Mouse (Mus musculus): ENCODE data around the gene Slc7a11. TPM values are rescaled to one million over a fixed set of nuclear protein-coding genes. Genes with fewer than 3 reads are reported as not detected.

Slc7a11 gene
- total RNA-seq, 2 experiments from 2014 or later, result 0.20 to 0.50 TPM

DNA sequence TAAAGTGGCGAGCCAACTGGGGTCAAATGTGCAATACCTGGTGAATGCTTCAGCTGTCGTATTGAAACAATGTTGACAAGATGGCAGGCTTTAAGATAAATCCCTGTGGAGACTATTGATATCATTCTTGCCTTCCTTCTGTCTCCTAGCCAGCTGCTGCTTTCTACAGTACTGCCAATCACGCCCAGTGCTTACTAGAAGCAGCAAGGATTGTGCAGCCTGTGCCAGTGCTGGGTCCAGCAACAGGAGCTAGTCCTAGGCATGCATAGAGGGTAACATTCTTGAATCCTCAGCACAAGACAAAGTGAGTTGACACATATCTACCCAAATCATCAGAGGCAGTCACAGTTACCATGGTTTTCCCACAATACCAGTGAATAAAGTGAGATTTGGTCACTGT, 129.6 kb downstream of the Slc7a11 start:
- no peak for DNase-seq
- intact Hi-C loops (cut with DNase I), result no loop called here

DNA sequence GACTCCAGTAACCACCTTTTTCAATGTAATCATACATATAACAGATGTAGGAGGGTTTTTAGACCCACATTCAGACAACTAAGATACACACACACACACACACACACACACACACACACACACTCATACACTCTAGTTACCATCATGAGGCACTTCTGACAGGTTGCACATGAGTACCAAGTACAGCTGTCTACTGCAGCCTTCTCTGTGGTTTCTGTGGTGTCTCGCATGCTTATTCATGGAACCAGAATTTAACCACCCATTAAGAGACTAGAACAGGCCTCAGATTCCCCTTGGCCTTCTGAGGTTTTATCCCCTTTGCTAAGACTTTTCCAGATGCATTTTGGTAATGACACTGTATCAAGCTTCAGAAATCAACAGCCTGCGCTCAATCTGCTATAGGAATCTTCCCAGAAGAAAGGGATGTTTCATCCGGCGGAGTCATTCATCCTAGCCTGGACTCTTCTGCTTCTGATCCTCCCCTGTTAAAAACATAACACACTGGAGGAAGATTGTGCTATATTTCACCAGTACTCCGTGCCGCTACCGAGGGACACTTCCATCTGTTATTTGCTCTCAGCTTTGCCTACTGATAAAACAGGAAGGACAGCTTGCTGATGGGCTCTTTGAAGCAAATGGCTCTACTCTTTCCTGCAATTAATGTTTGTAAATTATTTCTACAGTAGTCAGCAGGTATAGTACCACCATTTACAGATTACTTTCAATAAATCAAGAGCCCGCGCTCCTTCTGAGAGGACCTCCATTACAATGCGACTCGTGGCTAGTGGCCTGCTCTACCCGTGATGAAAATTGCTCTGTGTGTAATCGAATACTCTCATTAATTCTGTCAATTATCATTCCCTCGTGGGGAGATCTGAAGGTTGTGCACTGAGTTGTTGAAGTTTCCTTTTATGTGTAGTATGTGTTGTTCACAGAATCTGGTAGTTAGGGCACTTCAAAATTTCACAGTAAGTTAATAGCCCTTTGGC, 135.8 kb downstream of the Slc7a11 start:
- intact Hi-C loops (cut with DNase I), result no loop called here
- DNase-seq, result no peak

GRCm38 (mm10) chr3:50306334-50306733, 137.1 kb downstream of the Slc7a11 start:
- intact Hi-C loops (cut with DNase I), result no loop called here
- no peak for DNase-seq

DNA sequence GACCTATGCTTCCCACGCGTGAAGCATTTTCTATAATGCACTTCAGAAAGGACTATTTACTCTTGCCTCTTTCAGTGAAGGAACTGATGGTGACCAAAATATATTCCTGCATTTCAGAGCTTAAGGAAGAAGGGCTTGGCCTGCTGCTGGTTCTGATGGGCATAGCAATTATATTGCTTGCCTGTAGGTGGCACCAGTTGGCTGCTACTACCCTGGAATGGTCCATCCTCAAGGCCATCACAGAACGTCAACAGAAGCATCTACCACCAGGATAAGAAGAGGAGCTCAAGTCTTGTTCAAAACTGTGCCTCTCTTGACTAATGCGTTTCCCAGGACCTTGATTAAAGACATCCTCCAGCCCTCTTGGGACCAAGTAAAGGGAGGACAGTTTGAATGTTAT, 139.3 kb downstream of the Slc7a11 start:
- intact Hi-C loops (cut with DNase I), result loop anchor here (1.0 to 2.0 kb wide), 4 partner anchors 77 to 866 kb away; no protein-coding TSS in a partner anchor
- DNase-seq, result peak; percentile 34 to 61

GRCm38 (mm10) chr3:50302648-50303047, 140.8 kb downstream of the Slc7a11 start:
- DNase-seq, result no peak
- intact Hi-C loops (cut with DNase I), result no loop called here

- peak; percentile 46 to 79 for DNase-seq
- intact Hi-C loops (cut with DNase I), result loop anchor here (2.0 kb wide), 1 partner anchor 1206 kb away; no protein-coding TSS in a partner anchor
These were observed 142.5 kb downstream of the Slc7a11 start for GRCm38 (mm10) chr3:50300952-50301303.

GRCm38 (mm10) chr3:50300002-50300951, 143.1 kb downstream of the Slc7a11 start:
- intact Hi-C loops (cut with DNase I), result loop anchor here (2.0 kb wide), 1 partner anchor 1205 kb away; no protein-coding TSS in a partner anchor
- DNase-seq, result no peak

DNA sequence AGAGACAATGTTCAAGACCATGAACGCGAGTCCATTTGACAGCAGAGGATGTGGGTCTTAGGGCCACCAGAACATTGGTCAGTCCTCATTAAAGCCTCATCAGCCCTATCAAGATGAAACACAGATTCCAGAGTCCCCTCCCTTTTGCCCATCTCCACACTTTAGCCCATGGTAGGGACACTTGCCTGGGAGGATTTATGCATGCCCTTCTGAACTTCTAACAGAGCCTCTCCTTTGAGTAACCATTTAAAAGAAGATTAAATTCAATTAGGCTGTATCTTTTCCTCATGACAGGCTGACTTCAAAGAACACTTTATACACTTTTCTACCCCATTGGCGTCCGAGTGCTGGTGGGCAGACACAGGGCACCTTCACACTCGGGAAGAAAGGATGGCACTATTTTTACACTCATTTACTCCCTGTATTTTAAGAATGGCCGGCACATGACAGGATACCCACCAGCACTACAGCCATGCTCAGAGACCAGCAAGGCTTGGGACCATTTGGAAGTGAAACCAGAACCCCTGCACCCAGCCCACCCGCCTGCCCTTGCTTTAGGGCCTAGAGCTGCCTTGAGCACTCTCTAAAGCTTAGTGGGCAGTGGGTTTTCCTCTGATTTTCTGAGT, 144.9 kb downstream of the Slc7a11 start:
- intact Hi-C loops (cut with DNase I), result no loop called here
- no peak for DNase-seq

GRCm38 (mm10) chr3:50296956-50297355, 146.5 kb downstream of the Slc7a11 start:
- DNase-seq, result no peak
- intact Hi-C loops (cut with DNase I), result no loop called here

DNA sequence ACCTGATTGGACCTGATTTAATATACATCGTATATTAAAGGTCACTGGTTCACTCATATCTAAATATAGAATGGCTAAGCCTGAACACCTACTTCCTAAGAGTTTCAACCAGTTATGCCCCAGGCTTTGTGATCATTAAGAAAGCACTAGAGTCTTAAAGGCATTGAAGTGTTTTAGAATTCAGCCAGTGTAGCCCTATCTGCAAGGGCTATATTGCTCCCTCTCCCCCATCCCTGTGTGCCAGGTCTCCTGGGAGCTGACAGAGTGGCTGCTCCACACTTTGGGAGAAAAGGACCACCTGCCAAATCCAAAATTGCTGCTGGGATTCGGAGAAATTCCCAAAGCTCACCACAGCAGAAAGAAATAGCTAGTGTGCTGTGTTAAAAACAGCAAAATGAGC, 168.4 kb downstream of the Slc7a11 start:
- intact Hi-C loops (cut with DNase I), result no loop called here
- no peak for DNase-seq

DNA sequence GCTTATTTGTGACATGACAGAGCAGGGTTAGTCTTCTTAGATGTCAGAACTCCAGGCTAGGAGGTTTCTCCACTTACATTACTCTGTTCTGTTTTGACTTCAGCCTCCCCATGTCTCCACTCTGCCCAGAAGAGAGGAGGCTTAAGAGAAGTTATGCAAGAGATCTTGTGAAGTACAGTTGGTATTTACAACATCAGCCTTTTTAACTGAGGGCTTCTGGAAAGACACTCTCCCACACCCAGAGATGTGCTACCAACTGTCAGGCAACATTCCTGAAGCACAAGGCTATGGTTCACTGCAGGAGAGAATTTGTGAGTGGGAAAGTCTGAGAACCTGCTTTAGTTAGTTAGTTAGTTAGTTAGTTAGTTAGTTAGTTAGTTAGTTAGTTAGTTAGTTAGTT, 171.2 kb downstream of the Slc7a11 start:
- intact Hi-C loops (cut with DNase I), result no loop called here
- no peak for DNase-seq

GRCm38 (mm10) chr3:50269680-50270079, 173.7 kb downstream of the Slc7a11 start:
- no peak for DNase-seq
- intact Hi-C loops (cut with DNase I), result no loop called here

DNA sequence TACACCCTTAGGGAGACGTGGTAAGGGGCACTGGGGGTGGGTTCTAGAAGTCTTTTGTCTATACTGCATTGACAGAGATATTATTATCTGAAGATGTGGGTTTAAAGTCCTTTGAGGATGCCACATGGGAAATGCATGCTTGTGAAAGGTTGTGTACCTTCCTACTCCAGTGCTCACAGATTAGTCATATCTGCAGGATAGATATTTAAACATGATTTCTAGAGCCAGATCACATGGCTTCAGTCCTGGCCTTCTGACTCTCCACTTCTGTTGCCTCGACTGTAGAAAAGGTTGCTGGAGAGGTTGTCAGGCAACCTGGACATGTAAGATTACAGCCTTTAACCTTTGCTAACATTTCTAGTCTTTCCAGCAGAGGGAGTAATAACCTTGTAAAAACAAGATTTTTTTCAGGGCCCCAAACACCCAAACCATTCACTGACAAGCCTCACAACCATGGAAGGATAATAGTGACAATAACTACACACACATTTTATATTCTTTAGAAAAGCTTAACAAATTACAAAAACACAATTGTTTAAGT, 180.8 kb downstream of the Slc7a11 start:
- DNase-seq, result no peak
- intact Hi-C loops (cut with DNase I), result no loop called here

GRCm38 (mm10) chr3:50262066-50262465, 181.3 kb downstream of the Slc7a11 start:
- DNase-seq, result no peak
- intact Hi-C loops (cut with DNase I), result no loop called here

DNA sequence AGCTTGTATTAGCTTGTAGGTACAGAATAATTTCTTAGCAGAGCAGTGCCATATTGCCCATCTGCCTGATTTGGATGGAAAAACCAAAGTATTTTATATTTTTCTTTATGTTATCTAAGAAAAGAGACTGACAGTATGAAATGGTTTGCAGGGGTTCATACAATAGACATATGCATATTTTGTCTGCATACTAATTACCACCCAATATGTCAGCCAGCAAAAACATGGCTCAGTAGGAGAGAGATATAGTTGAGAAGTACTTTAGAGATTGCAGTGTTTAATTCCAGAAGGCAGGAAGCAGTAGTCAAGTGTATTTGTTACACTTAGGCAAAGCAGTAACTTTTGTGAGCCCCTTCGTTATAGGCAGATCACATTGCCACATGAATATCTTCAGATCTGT, 182.7 kb downstream of the Slc7a11 start:
- DNase-seq, result no peak
- intact Hi-C loops (cut with DNase I), result no loop called here

- intact Hi-C loops (cut with DNase I), result no loop called here
These were observed 184.6 kb downstream of the Slc7a11 start for GRCm38 (mm10) chr3:50258852-50259251.

DNA sequence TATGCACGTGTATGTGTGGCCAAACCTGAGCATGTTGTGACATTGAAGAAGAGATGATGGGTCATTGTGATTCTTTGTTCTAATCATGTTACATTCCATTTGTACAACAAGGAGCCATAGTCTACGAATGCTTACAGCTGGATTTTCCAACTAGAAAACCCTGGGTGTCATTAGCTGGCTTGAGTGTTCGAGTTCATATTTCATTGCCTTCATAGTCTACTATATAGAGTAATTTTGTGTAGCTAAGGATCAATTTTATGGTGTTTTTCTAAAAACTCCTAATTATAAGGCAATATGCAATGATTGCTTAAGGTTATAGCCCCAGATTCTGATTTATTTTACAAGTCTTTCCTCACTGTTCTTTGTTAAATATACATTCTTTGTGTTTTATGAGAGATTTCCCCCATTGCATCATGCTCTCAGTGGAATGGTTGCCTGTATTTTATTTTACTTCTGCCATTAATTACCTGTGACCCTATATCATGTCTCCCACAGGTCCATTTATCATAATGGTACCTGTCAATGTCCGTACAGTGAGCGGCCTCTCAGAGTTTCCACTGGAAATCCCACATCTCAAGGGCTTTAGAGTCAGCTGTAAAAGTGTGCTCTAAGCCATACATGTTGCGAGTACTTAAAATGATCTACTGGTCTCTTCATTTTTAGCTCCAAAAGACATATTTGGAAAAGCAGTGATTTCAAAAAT, 193.7 kb downstream of the Slc7a11 start:
- intact Hi-C loops (cut with DNase I), result no loop called here
- no peak for DNase-seq

More at GRCm38 (mm10) chr3:50258852-50259251, 184.6 kb downstream of the Slc7a11 start:
- no peak for DNase-seq

GRCm38 (mm10) chr3:50235990-50236389, 207.4 kb downstream of the Slc7a11 start:
- intact Hi-C loops (cut with DNase I), result no loop called here
- DNase-seq, result no peak

- intact Hi-C loops (cut with DNase I), result no loop called here
- no peak for DNase-seq
These were observed 210.3 kb downstream of the Slc7a11 start for GRCm38 (mm10) chr3:50233144-50233543.

Measured in heart, postnatal 10 days (tissue).